Mouse (Mus musculus) heart, postnatal 0 days (tissue): ENCODE results near the gene 3110082I17Rik.

ENCODE experiments used
- CTCF ChIP-seq: IDR thresholded peaks from 2 replicates; pipeline ENCODE4 v1.5.1; 2016; ENCODE audit warnings: antibody characterized with exemption, control low read depth, low read depth
- EP300 ChIP-seq: IDR thresholded peaks from 2 replicates; pipeline ENCODE4 v1.6.1; 2016; ENCODE audit warnings: antibody characterized with exemption, low read depth

DNA sequence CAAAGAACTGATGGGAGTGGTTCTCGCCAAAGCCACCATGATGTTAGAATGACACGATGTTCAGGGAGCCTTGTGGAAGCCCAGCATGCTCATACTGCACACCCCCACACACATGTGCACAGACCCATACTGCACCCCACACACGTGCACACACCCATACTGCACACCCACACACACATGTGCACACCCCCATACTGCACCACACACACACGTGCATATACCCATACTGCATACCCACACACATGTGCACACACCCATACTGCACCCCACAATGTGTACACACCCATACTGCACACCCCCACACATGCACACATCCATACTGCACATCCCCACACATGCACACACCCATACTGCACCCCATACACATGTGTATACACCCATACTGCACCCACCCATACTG lies 124.7 kb downstream of the 3110082I17Rik start:
- TF ChIP-seq CTCF (no peak), EP300 (no peak)
